Mouse (Mus musculus): ENCODE measurements around the gene Spock1.

Gene Spock1

DNA sequence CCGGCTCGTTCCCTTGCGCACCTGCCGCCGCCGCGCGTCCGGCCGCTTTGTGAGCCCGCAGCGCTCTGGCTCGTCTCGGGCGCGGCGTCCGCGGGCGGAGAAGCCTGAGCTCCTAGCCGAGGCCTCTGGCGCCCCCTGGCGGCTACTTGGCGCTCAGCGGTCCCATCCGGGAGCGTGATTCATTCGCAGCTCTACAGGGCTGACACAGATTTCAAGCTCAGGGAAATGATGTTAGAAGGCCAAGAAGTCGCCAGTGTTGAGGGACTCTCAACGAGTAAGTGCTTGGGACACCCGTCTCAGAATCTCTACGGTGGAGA is at the start of gene Spock1:
Spock1 (minus strand) TSS at position 67 of the 317 bp plus-strand sequence.
- DNase-seq (ENCODE audit: low read depth, low spot score) = peak; percentile 39

DNA sequence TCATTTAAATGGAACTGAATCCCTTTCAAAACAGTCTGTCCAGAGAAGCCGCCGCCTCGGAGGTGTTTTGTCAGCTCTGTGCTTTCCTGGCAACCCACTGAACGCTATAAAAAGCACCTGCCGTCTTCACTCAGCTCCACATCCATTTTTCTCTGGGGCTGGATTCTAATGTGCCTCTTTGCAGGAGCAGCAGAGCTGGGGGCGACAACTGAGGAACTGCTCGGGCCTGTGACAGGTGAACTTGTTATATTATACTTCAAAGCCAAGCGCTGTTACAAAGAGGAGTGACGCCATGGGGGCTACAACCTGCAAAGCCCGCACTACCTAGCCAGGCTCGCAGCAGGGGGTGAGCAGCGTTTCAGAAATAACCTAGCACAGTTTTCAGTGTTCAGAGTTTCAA is 42.0 kb upstream of the Spock1 start:
- no peak for DNase-seq (ENCODE audit: low read depth, low spot score)

DNA sequence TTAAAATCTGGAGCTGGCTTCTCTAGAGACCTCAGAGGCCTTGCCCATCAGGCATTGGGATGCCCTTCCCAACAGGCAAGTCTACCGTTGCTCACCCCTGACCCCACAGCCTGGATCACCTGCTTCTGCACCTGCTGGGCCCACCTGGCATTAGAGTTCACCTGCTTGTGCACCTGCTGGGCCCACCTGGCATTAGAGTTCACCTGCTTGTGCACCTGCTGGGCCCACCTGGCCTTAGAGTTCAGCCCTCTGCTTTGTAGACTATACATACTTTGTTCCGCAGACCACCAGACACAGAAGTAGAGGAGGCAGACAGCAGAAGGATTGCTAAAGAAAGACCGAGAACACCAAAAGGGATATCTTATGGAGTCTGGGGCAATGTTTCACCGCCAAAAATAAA is 41.4 kb upstream of the Spock1 start:
- DNase-seq (ENCODE audit: low read depth, low spot score) = no peak

DNA sequence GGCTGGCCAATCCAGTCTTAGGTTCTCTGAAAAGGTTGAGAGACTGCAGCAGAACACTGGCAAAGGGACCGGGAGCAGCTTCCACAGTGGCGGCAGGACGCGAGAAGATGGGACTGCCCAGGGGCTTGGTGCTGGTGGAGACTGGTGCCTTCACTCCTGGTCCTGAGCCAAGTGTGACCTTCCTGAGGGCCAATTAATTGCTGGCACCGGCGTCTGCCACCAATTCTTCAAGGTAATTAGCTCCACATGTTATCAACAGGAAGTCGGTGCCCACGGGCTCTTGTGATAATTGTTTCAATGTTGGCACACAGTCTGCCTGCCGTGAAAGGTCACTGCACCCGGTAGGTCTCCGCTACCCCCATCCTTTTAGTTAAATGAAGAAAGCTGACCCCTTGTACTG is 37.1 kb upstream of the Spock1 start:
- no peak for DNase-seq (ENCODE audit: low read depth, low spot score)

DNA sequence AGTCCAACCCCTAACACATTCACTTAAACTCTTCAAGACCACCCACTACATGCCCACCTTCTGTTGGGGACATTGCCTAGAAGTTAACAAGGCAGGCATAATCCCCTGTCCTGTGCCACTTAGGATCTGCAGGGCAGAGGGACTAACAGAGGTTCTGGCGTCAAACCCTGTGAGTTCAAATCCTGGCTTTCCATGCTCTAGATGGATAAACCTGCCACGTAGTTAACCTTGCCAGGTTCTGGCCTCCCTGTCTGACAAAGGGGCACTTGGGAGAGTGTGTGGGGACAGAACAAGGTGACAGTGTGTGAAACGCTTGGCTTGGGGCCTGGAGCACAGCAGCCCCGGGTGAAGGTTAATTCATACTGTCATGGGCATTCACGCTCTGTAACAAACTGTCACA is 36.3 kb upstream of the Spock1 start:
- no peak for DNase-seq (ENCODE audit: low read depth, low spot score)

DNA sequence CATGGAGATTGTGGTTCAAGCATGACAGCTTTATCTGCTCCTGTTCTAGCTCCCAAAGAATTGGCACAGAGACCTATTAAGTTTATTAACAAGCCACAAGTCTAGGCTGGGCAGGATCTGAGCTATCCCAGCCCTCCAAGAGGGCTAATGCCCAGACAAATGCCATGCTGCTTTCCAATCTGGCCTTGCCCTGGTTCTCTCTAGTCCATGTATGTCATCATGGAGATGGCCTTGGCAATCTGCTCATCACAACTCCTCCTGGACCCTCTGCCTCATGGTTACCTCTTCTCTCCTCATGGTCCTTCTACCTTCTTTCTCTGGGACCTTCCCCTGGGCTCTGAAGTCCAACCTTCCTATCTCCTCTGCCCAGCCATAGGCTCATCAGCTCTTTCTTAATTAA is 35.8 kb upstream of the Spock1 start:
- DNase-seq (ENCODE audit: low read depth, low spot score) = no peak

DNA sequence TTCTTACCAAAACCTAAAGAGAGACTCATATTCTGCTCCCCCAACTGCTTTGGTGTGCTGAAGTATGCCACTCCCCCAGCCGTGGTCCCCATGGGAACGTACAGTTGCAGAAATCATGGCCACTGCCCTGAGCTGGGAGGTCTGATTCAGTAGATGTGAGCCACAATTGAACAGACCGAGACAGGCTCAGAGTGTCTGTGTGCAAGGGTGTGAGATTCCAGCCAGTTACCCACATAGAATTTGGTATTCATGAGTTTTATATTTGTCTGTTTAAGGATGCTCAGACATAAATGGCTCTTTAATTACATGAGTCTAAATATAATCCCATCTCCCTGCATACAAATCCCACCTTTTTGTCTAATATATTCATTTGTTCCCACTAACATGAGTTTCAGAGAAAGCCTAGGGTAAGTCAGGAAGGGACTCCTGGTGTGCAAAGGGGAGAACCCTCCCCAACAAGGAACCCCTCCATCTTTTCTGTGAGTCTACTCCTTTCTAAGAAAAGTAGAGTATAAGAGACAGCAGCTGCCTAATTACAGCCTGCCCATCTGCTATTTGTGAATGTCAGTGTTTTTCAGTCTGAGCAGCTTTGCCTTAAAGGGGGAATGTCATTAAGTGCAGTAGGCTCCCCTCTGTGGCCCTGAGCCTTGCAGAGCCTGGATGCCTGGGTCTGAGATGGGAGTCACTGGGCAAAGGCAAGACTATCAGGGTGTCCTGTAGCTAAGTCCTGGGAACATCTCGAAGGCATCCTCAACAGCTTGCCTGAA is 29.5 kb upstream of the Spock1 start:
- no peak for DNase-seq (ENCODE audit: low read depth, low spot score)

DNA sequence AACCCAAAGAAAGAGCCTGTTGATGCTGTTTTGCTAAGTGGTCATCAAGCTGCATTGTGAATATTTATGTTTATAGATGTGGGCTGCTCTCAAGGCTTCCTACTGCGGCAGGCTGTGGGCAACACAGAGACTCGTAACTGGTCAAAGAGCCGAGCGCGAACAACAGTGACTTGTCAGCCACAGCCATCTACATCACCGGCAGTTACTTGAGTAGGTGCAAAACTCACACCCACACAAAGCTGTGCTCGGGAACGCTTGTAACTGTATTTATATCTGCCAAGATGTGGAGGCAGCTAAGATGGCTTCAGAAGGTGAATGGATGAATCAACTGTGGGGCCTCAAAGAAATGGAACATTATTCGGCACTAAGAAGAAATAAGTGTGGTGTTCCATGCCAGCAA is 23.9 kb upstream of the Spock1 start:
- no peak for DNase-seq (ENCODE audit: low read depth, low spot score)

DNA sequence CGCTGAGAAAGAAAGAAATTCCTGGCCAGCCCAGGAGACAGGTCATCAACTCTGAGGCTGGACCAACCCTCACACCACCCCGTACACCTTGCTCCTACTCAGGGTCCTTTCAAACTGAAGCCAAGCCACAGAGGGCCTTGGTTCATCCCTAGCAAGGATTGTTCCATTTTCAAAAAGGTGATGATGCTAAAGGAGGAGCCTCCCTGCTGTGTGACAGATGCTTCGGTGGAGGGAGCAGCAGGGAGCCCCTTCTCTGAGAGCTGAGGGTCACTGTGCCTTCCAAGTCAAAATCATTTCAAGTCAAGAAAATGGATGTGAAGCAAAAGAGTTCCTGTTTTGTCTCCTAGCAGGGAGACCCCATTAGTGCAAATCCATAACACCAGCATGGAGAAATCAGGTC is 23.2 kb upstream of the Spock1 start:
- no peak for DNase-seq (ENCODE audit: low read depth, low spot score)

DNA sequence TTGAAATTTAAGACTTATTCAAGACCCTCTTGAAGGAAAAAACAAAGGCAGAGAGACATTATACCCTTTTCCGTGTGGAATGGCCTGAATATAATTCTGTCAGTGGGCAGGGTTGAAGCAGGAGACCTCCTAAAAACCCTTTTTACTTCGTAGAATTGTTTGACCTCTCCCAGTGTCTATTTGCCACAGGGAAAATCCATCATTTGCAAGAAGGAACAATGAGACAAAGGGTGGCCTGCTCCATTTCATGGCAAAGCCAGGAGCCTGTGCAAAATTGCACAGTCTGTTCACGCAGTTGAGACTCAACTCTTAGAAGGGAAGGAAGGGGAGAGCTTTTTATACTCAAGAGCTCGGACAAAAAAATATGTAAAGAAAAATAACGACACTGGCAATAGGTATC is 22.6 kb upstream of the Spock1 start:
- no peak for DNase-seq (ENCODE audit: low read depth, low spot score)

DNA sequence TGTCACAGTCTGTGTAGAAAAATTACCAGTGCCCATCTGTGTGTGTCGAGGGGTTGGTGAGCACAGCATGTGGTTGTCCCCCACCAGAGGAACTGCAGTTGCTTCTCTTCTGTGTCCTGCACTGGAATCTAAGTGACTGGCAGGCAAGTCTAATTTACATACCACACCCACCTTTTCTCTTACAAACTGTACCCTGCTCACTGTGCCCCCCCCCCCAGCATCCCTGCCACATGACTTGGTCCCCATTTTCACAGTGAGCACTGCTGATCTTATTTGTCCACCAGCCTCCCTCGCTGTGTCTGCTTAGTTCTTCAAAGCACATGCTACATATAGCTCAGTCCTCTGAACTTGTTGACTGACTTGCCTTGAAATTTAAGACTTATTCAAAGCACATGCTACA is 22.2 kb upstream of the Spock1 start:
- DNase-seq (ENCODE audit: low read depth, low spot score) = no peak

DNA sequence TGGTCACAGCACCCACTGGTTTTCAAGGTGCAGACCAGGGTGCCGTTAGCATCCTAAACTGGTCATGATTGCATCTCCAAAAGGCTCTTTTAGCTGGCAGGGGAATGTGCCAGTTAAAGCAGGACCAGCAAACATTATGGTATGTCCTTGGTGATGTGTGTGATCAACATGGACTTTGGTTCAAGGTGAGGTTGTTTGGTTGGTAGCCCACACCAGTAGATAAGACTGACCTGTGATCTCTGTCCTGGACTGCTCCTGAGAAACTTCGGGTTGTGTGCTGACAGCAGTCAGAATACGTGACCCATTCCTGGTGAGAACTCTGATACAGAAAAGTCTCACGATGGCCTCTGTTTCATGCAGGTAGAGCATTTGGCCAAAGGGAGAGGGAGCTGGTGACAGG is 11.8 kb upstream of the Spock1 start:
- DNase-seq (ENCODE audit: low read depth, low spot score) = no peak

DNA sequence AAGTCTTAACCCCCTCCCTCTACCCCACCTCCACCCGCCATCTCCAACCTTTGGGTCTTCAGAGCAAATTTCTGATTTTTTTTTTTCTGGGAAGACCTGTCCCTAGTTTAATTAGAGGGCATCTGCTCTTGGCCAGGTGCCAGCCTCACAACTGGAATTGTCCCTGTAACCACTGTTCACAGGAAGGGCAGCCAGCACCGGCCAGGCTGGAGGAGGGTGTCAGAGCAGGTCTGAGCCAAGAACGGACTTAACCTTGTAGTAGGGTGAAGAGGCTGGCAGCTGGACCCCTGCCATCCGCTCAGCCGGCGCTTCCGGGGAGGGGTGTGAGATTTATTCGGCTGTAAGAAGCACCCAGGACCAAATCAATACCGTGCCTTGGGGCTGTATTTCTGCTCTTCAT is 3.0 kb upstream of the Spock1 start:
- no peak for DNase-seq (ENCODE audit: low read depth, low spot score)

DNA sequence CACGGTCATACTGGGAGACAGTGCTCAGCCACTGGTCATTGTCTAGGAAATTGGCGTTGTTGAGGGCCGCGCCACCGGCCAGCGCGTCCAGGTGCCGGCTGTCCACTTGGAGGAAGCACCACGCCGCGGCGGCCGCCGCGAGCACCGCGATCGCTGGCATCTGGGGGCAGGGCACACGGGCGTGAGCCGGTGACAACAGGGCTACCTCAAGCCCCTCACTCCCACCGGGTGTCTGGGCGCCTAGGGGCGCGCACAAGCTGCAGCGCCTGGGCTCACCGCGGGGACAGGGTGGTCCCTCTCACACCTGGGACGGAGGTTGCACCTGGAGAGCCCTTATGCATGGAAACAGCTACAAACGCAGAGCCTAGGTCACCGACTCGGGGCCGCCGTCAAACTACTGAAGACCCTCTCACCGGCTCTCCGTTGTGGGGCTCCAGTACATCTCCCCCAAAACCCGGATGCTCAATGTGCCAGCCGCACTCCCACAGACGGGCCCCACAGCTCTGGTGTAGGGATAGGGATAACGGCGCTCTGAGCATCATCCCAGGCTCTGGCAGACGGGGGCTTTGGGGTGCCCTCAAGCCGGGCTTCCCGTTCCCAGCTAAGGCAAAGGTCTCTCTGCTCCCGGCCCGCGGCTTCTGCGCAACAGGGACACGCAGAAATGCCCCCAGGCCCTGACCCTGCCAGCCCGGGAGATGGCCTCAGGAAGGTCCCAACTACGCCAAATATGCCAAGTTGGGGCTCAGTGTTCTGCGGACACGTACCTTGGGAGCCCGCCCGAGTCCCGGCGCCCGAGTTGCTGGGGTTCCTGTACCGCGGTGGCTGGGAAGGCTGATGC is 485 bp downstream of the Spock1 start:
- DNase-seq (ENCODE audit: low read depth, low spot score) = no peak

DNA sequence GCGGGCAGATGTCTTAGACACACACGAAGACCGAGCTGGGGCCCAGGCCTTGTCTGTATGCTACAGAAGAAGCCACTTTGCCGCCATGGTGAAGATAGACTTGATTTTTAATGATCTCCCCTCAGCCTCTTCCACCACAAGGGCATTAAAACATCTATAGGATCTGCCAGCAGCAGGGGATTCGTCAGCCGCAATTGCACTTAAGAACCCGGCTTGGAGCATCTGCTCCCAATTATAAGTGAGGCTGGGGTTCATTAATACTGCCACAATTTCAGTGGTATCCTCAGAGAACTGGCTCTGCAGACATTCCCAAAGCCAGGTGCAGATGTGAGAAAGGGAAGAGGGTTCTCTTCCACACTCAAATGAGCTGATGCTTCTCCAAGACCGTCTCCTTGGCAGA is 13.5 kb downstream of the Spock1 start:
- no peak for DNase-seq (ENCODE audit: low read depth, low spot score)

DNA sequence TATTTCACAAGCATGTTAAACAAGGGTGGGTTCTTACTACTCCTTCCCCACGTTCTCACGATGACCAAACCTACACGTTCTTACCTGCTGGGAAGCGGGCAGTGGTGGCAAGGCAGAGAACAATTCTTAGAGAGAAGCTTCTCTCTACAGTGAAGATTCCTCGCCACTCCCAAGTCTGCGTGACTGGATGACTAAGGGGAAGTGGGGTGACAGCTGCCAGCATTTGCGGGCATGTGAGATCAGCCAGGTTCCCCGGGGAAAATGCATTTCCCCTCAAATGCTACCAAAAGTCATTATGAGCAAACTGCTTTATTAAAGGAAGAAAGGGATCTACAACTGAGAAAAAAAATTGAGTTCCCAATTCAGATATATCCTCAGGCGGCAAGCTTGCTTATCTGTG is 18.4 kb downstream of the Spock1 start:
- DNase-seq (ENCODE audit: low read depth, low spot score) = no peak

DNA sequence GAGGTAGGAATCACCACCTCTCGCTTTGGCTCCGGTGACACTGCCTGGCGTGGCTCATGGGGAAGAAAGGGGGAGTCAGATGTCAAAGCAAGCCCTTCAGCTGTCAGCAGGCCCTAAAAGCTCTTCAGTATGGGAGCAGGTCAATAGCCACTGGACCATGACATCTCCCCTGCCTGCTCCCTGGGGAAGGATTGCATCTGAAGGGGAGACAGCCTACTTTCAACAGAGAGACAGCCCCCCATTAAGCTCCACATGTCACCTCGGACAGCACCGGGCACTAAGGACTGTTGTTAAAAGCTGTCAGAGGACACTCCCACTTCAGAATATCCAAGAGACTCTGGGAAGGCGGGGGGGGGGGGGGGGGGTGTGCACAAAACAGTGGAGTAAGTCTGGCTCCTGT is 19.1 kb downstream of the Spock1 start:
- DNase-seq (ENCODE audit: low read depth, low spot score) = no peak

DNA sequence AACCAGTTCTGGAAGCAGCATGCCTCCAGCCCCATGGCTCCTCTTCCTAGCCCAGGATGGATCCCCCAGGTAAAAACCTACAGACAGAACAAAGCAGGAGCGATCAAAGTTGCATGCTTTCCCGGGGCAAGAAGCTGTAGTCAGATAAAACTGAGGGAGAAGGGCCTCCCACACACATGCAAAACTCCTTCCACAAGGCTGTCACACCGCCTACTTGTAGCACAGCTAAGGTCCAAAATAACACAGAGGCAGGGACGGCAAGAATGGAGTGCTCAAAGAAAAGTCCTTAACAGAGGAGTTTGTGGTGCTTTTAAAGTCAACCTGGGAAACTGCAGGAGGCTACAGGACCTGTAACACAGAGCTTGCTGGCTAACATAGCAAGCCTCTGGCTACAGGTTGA is 28.3 kb downstream of the Spock1 start:
- DNase-seq (ENCODE audit: low read depth, low spot score) = no peak

DNA sequence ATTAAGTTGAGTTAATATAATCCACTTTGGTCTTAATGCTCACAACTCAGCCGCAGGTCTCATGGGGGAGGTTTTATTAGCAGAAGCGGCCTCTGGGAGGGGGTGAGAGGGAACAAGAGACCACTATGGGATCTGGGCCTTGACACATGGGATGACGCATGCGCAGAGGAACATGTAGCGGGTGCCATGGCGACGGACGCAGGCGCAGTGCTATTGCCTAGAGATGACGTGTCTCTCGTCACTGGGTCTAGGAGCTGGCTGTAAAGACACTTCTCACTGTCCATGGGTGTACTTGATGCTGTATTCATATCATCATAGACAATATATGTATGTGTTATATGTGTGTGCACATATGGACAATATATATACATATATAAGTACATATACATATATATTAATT is 29.3 kb downstream of the Spock1 start:
- no peak for DNase-seq (ENCODE audit: low read depth, low spot score)

DNA sequence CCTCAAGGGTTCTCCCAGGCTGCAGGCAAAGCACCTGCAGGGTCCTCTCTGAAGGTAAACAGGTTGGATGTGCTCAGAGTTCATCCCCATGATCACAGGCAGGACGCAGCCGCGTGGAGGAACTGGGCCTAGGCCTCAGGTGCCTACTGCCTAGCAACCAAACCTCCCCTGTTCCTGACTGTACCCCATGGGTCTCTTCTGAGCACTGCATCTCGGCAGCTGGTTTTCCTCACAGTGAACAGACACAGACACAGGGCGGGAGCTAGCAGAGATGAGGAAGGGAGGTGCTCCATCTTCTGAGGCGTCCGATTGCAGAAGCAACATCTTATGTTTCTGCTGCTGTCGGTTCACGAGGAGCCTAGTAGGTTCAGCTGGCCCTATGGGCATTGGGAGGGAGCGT is 30.4 kb downstream of the Spock1 start:
- no peak for DNase-seq (ENCODE audit: low read depth, low spot score)

DNA sequence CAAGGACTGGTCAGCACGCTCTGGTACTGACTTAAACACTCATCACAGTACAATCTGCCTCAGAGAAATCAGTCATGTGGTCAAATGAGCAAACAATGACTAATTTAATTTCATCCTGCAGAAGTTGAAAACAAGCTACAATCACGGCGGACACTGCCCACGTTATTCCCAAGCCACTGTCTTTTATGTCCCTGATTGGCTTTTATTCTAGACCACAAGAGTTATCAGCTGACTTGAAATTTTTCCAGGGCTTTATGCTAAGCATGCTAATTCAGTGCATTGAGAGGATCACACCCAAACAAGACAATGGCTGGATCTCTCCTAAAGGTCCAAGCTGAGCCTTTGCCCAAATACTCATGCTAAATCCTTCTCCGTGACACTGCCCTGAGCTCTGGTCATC is 31.2 kb downstream of the Spock1 start:
- DNase-seq (ENCODE audit: low read depth, low spot score) = no peak

DNA sequence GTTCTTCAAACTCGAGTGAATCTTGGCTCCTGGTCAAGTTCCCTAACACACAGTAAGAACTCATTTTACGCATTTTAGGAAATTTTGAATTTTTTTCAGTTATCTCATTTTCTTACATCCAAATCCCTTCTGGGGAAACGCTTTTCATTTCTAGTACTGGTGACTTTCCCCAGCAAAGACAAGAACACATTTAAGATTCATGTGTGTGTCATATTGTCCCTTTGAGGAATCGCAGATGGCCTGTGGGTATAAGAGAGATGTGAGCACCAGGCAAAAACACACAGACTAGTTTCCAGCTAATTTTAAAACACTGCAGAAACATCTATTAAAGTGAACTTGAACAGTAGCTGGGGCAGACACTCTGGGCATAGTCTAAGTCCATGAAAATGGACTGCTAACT is 38.1 kb downstream of the Spock1 start:
- DNase-seq (ENCODE audit: low read depth, low spot score) = no peak

DNA sequence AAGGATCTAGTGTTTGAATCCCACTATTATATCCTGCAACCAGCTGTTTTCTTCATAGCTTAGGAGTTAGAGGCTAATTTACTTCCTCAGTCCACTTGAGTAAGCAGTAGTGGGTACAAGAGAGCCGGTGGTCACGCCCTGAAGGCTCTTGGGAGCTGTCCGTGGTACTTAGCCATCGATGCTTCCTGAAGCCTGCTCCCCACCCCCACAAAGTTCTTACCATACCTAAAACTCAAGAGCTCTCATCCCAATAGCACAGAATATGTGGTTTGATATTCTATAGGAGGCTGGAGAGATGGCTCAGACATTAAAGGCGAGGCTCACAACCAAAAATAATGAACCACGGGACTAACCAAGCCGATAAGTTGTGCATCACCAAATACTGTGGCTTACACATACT is 40.5 kb downstream of the Spock1 start:
- no peak for DNase-seq (ENCODE audit: low read depth, low spot score)

Measured in CD4-positive, CD25-positive, alpha-beta regulatory T cell, adult 2 months (primary cell).